8 mouse cellular contexts compared by ENCODE assay signal in the genomic region with DNA sequence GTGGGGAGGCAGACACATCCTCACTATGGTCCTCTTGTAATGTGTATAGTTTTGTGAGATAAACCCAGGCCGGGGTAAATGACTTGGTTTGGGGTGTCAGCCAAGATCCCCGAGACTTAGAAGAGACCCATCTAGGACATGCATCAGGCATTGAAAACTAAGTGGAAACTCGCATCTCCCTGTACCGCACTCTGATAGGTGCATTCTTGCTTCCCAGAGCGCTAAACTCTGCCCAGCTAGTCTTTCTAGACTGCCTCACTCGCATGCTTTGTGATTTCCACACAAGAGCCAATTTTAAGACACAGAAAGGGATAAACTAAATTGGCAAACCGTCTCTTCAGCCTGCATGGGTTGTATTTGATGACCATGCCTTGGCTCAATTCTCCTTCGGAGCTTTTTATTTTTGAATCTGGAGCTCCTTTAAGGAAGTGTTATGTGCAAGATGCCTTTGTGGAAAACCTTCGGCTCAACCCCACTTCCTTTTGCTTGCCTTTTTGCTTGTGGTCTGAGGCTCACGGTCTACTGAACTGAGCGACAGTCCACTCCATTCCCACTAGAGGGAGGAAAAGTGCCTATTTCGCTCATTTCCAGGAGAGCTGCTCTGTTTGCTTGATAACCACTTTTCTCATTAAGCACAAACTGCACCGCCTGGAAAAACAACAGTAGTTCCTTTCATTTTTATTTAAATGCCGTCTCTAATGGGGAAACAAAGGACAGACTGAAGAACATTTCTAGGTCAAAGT. TPM values are rescaled to one million over a fixed set of nuclear protein-coding genes. Genes with fewer than 3 reads are reported as not detected.
DNase-seq lines count a peak whose midpoint lies in the region; ATAC-seq and TF ChIP-seq lines count a peak whose summit lies in the region.

No protein-coding gene starts in this region.

- ATAC-seq in common myeloid progenitor, adult 5-6 weeks (replicated peaks; ENCODE audit: low read depth, poor library complexity, severe bottlenecking) = peak; percentile 96
- ATAC-seq in lung, embryonic 14.5 days (ENCODE audit: insufficient read depth) = no peak

- H3K4me3 ChIP-seq in lung, embryonic 14.5 days (ENCODE audit: low read depth, low read length) = no peak overlapping the region

- no peak overlapping the region for H3K27ac ChIP-seq in lung, embryonic 14.5 days (ENCODE audit: low read depth)

- no peaks in the 10 kb centered on the region for H3K9me3 ChIP-seq in lung, embryonic 14.5 days (ENCODE audit: low read depth, low read length)

- H3K36me3 ChIP-seq in lung, embryonic 14.5 days (ENCODE audit: insufficient read depth) = no peaks in the 10 kb centered on the region

- 47% methylated on average over 14 of the region's 14 CpGs for WGBS in lung, embryonic 14.5 days

- DNase-seq in heart, adult 18-20 months = peak; percentile 15 to 36
- DNase-seq in heart, adult 11 months = no peak
- DNase-seq in gastrocnemius, postnatal 25 days = peak; percentile 19
- DNase-seq in kidney, postnatal 36 days = peak; percentile 56 to 59
- DNase-seq in lung, embryonic 14.5 days = peak; percentile 82
- peak; percentile 44 for DNase-seq in right cerebral cortex, adult 18-20 months
- no peak for DNase-seq in T-cell, adult 2 months (ENCODE audit: low spot score)

- no peak overlapping the region for H3K4me2 ChIP-seq in lung, embryonic 14.5 days

- no peaks in the 10 kb centered on the region for H3K27me3 ChIP-seq in lung, embryonic 14.5 days (ENCODE audit: insufficient read depth, low read length)

- no peak overlapping the region for H3K9ac ChIP-seq in lung, embryonic 14.5 days

- H3K4me1 ChIP-seq in lung, embryonic 14.5 days (ENCODE audit: insufficient read depth) = no peaks in the 10 kb centered on the region

- TF ChIP-seq CTCF in lung, embryonic 14.5 days (IDR thresholded peaks at IDR 0.05; ENCODE audit: low read depth) = peak; percentile 75

RNA-seq across cellular contexts. Expression of gene Cmpk2, which starts 19.0 kb away (rescaled TPM):
- 1 to 10 TPM; 5.0 to 6.4 TPM for total RNA-seq in heart, adult 18-20 months (2021)
- total RNA-seq in common myeloid progenitor, adult 5-6 weeks (2017) = 11.2 and 15.8 TPM in 2 replicates
- total RNA-seq in gastrocnemius, postnatal 25 days (2021) = 1 to 10 TPM; 1.7 to 1.9 TPM
- 5.8 and 6.8 TPM in 2 replicates for polyA plus RNA-seq in lung, embryonic 14.5 days (2014; fragmentation: Nextera tagmentation; extraction: Ambion mirVana)

RNA-seq across cellular contexts. Expression of gene Rsad2, which starts 31.8 kb away (rescaled TPM):
- total RNA-seq in heart, adult 18-20 months (2021) = 1 to 10 TPM; 5.8 to 7.8 TPM
- total RNA-seq in common myeloid progenitor, adult 5-6 weeks (2017) = 1.8 and 4.1 TPM in 2 replicates
- under 1 TPM; 0.72 to 0.99 TPM for total RNA-seq in gastrocnemius, postnatal 25 days (2021)
- polyA plus RNA-seq in lung, embryonic 14.5 days (2014; fragmentation: Nextera tagmentation; extraction: Ambion mirVana) = 0.30 and 0.31 TPM in 2 replicates

Comparison
In these comparisons a context has a peak if more than half of its experiments do, and no peak if none do; other contexts are left out.
1. DNase-seq: peak in heart, adult 18-20 months (2 of 2), gastrocnemius, postnatal 25 days (single experiment), kidney, postnatal 36 days (2 of 2), lung, embryonic 14.5 days (single experiment) and right cerebral cortex, adult 18-20 months (single experiment); none in heart, adult 11 months (single experiment) and T-cell, adult 2 months (single experiment).